Mouse (Mus musculus) stomach, postnatal 0 days (tissue): ENCODE measurements at regions not wholly inside any gene's neighbourhood (a gene's known extent, or its start where the extent isn't known, plus 50 kb on each side); places are given as distances from the start of the nearest gene placed in this dataset.

Source experiments
- CTCF ChIP-seq: IDR thresholded peaks from 2 replicates; pipeline ENCODE4 v1.5.1; 2016; ENCODE audit warnings: antibody characterized with exemption, low read depth, mild to moderate bottlenecking, moderate library complexity
- EP300 ChIP-seq: optimal IDR thresholded peaks from 2 replicates; pipeline ENCODE3; 2016; ENCODE audit warnings: antibody characterized with exemption

DNA sequence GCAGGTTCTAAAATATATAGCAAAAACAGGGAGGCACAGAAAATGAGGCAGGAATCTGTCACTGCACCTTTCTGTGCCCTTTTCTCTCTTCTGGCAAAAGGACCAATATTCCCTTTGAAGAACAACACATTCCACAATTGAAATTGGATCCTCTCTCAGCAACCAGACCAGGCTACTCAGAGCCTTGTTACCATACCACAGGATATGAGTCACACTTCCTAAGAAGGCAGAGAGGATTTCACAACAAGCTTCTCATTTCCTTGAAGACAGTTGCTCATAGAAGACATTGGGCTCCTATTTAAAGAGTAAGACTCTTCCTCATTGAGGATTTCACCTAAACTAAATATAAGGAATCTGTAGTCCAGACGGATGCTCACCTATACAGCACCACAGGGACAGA, 292.8 kb downstream of the Mat2b start:
- TF ChIP-seq CTCF (no peak), EP300 (no peak)
